ENCODE assay signal across 9 mouse cellular contexts in the genomic region with DNA sequence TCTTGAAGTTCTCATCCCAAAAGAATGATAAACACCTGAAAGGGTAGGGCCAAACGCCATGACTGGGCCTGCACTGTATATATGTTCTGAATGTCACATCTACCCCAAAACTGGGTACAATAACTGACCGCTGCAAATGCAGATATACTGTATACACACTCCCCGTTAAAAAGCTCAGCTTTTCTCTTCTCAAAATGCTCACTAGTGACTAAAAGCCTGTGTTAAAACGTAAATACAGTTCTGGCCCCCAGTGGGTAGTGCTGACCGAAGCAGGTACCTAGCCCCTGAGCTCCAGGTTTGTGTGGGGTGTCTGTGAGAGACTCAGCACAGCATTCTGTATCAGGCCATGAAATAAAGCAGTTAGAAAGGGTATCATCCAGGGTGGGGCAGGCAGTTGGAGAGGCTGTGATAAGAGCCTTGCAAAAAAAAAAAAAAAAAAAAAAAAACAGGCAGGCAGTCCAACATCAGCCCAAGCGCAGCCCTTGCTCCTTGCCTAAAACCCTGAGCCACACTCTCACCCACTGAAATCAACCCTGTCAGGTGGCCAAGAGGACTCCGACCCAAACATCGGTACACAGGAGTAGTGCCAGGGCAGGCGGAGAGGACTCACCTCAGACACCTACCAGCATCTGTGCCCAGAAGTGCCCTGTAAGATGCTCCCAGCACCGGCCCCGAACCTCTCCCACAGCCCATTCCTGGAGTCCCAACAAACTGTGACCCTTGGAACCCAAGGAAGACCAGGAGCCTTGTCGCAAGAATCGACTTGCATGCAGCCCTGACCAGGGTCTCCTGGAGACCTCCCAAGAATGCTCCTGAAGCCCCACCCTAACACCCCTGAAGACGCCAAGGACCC. TPM values are rescaled to one million over a fixed set of nuclear protein-coding genes. Genes with fewer than 3 reads are reported as not detected.
A peak's percentile ranks its signal among the peaks of the same experiment; 100 is the strongest.
DNase-seq lines count a peak whose midpoint lies in the region; ATAC-seq and TF ChIP-seq lines count a peak whose summit lies in the region.
"Had no signal": no experiment of that assay in that cellular context is flagged by ENCODE, and none has a peak within 500 bp of the region (broad histone marks: within the 10 kb centered on the region; RNA-seq: fewer than 3 reads in every experiment).

No protein-coding gene starts in this region.

- WGBS in bone marrow, adult 2 months = 56% methylated on average over 14 of the region's 14 CpGs
- 43% methylated on average over 14 of the region's 14 CpGs for WGBS in heart, embryonic 13.5 days

- H3K4me2 ChIP-seq in heart, embryonic 13.5 days = peak overlapping the region; percentile 87
- H3K4me2 ChIP-seq in myocyte (ENCODE audit: low read depth) = peak overlapping the region; percentile 87

- H3K27me3 ChIP-seq in heart, embryonic 13.5 days (replicated peaks) = no peaks in the 10 kb centered on the region
- H3K27me3 ChIP-seq in myocyte (ENCODE audit: control insufficient read depth, insufficient read depth, insufficient read length) = no peaks in the 10 kb centered on the region

- no peaks in the 10 kb centered on the region for H3K9me3 ChIP-seq in heart, embryonic 13.5 days

- peak overlapping the region; percentile 93 for H3K27ac ChIP-seq in bone marrow, adult 2 months (ENCODE audit: control insufficient read depth, insufficient read depth, low read depth, low read length, poor library complexity)
- peak overlapping the region; percentile 43 for H3K27ac ChIP-seq in heart, embryonic 13.5 days (replicated peaks)

- TF ChIP-seq POLR2A in bone marrow, adult 2 months (IDR thresholded peaks at IDR 0.05; ENCODE audit: borderline replicate concordance, control insufficient read depth, low read depth, low read length) = peak; percentile 26; the same call in 1 of the 2 replicates
- TF ChIP-seq POLR2A in myocyte (IDR thresholded peaks at IDR 0.05; ENCODE audit: insufficient read length, low read depth) = no peak

- peak; percentile 57 for DNase-seq in cerebellum, adult 9-11 months
- DNase-seq in cerebellum, postnatal 4 days (ENCODE audit: low spot score in 2 of 2) = no peak
- DNase-seq in kidney, postnatal 14 days = peak; percentile 46
- DNase-seq in thymus, postnatal 14 days = no peak
- DNase-seq in adrenal gland, postnatal 25 days = no peak

- peaks cover 18% of the 10 kb centered on the region for H3K79me2 ChIP-seq in myocyte (ENCODE audit: control insufficient read depth, insufficient read depth)

- H3ac ChIP-seq in myocyte (ENCODE audit: control insufficient read depth, insufficient read length) = peak overlapping the region; percentile 33

- peak overlapping the region; percentile 79 for H3K4me3 ChIP-seq in bone marrow, adult 2 months (replicated peaks; ENCODE audit: control insufficient read depth, low read depth, low read length)
- peak overlapping the region; percentile 71 for H3K4me3 ChIP-seq in heart, embryonic 13.5 days
- H3K4me3 ChIP-seq in myocyte = peak overlapping the region; percentile 70

- peaks cover 9% of the 10 kb centered on the region for H3K36me3 ChIP-seq in heart, embryonic 13.5 days
- no peaks in the 10 kb centered on the region for H3K36me3 ChIP-seq in myocyte (ENCODE audit: control insufficient read depth, insufficient read depth)

- peak overlapping the region; percentile 88 for H3K9ac ChIP-seq in heart, embryonic 13.5 days

- no peak for ATAC-seq in heart, embryonic 13.5 days (ENCODE audit: extremely low read depth, insufficient number of reproducible peaks, low FRiP score, low TSS enrichment)

- TF ChIP-seq CTCF in bone marrow, adult 2 months (IDR thresholded peaks at IDR 0.05; ENCODE audit: control insufficient read depth, insufficient read depth, low read length) = no peak

- H3K4me1 ChIP-seq in bone marrow, adult 2 months (ENCODE audit: control insufficient read depth, insufficient read depth, low read length) = peaks cover 6% of the 10 kb centered on the region
- peaks cover 38% of the 10 kb centered on the region for H3K4me1 ChIP-seq in heart, embryonic 13.5 days

TF ChIP-seq in myocyte, 11 proteins besides CTCF, POLR2A, EP300 and RAD21:
- TF ChIP-seq MYOG (IDR thresholded peaks at IDR 0.05; ENCODE audit: control insufficient read depth in 1 of 3, insufficient read depth in 1 of 3, insufficient read length in 2 of 3, low read depth in 2 of 3) (no peak), POLR2AphosphoS2 (IDR thresholded peaks at IDR 0.05; ENCODE audit: insufficient read length, low read depth) (no peak), E2F4 (IDR thresholded peaks at IDR 0.05; ENCODE audit: insufficient read depth) (no peak), CEBPB (IDR thresholded peaks at IDR 0.05; ENCODE audit: insufficient read depth, poor library complexity, severe bottlenecking) (no peak), USF1 (IDR thresholded peaks at IDR 0.05; ENCODE audit: low read depth) (no peak), SRF (IDR thresholded peaks at IDR 0.05; ENCODE audit: control insufficient read depth, insufficient read length, low read depth) (no peak), TCF12 (IDR thresholded peaks at IDR 0.05; ENCODE audit: insufficient read depth, poor library complexity, severe bottlenecking) (no peak), MAX (IDR thresholded peaks at IDR 0.05; ENCODE audit: low read depth) (no peak), MYOD1 (IDR thresholded peaks at IDR 0.05; ENCODE audit: control insufficient read depth in 1 of 3, insufficient read length in 2 of 3, low read depth in 2 of 3) (no peak), TCF3 (IDR thresholded peaks at IDR 0.05; ENCODE audit: insufficient read length, low read depth) (no peak), REST (IDR thresholded peaks at IDR 0.05; ENCODE audit: insufficient read depth, insufficient read length) (no peak)

RNA-seq across cellular contexts. Expression of a gene that starts 1.0 kb away (rescaled TPM):
- polyA plus RNA-seq in bone marrow, adult 2 months (2011; ENCODE audit: insufficient read depth, insufficient read length, low replicate concordance, missing spikeins) = 61.5 and 90.6 TPM in 2 replicates
- 17.3 and 18.8 TPM in 2 replicates for polyA plus RNA-seq in heart, embryonic 13.5 days (2015; fragmentation: Nextera tagmentation; extraction: Ambion mirVana)
- 21.1 TPM for polyA plus RNA-seq in myocyte (2012; fragmentation: generic; extraction: Trizol)
- total RNA-seq in adrenal gland, postnatal 25 days (2021) = 34.1 and 43.9 TPM in 2 replicates

RNA-seq across cellular contexts. Expression of a gene that starts 12.5 kb away (rescaled TPM):
- polyA plus RNA-seq in bone marrow, adult 2 months (2011; ENCODE audit: insufficient read depth, insufficient read length, low replicate concordance, missing spikeins) = 135 and 227 TPM in 2 replicates
- polyA plus RNA-seq in heart, embryonic 13.5 days (2015; fragmentation: Nextera tagmentation; extraction: Ambion mirVana) = 389 and 423 TPM in 2 replicates
- 466 TPM for polyA plus RNA-seq in myocyte (2012; fragmentation: generic; extraction: Trizol)
- 194 and 222 TPM in 2 replicates for total RNA-seq in adrenal gland, postnatal 25 days (2021)

RNA-seq across cellular contexts. Expression of a gene that starts 54.0 kb away (rescaled TPM):
- not detected in 2 replicates for polyA plus RNA-seq in bone marrow, adult 2 months (2011; ENCODE audit: insufficient read depth, insufficient read length, low replicate concordance, missing spikeins)
- 0.15 and 0.24 TPM in 2 replicates for polyA plus RNA-seq in heart, embryonic 13.5 days (2015; fragmentation: Nextera tagmentation; extraction: Ambion mirVana)
- not detected for polyA plus RNA-seq in myocyte (2012; fragmentation: generic; extraction: Trizol)
- 5.9 and 7.5 TPM in 2 replicates for total RNA-seq in adrenal gland, postnatal 25 days (2021)
- total RNA-seq: hematopoietic stem cell, adult 5-6 weeks had no signal

Comparison
In these comparisons a context has a peak if more than half of its experiments do, and no peak if none do; other contexts are left out.
1. DNase-seq: peak in cerebellum, adult 9-11 months (single experiment) and kidney, postnatal 14 days (single experiment); none in cerebellum, postnatal 4 days (0 of 2), thymus, postnatal 14 days (single experiment) and adrenal gland, postnatal 25 days (single experiment).
2. Peak in every context shown above with its lines, with median percentiles within 50 percentile points of each other: H3K4me3 ChIP-seq.